Mouse (Mus musculus): Measurements from ENCODE around the gene Dusp8. TPM values are rescaled to one million over a fixed set of nuclear protein-coding genes. Genes with fewer than 3 reads are reported as not detected.
A peak's percentile ranks its signal among the peaks of the same experiment; 100 is the strongest.

Gene Dusp8
- polyA plus RNA-seq, 1 experiment = 33.3 TPM

DNA sequence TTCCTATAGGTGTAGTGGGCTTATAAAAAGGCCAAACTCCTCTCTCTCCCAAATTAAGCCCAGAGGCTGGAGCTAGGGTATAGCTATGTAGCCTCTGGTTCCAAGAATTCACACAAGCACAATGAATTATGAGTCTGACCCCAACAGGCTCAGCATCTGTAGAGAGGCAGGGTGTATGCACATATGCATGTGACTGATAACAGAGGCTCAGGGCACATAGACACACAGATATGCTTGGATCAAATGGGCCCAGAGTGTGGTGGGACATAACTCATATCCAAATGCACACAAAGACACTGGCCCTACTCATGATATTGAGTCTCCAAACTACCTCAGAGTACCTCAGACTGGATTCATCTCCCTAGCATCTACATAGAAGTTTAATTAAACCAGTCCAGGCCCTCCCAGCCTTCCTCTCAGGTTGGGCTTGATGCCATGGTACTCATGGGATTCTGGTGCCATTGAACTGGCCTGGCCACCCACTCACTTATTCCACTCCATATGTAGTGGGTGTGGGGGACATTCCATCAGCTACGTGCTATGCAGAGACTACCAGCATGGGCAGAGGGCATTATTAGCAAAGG lies 8.5 kb downstream of the Dusp8 start:
- no peak for TF ChIP-seq POLR2A (IDR thresholded peaks at IDR 0.05; ENCODE audit: borderline replicate concordance, extremely low read depth, low read depth, low read length)
- TF ChIP-seq CTCF (IDR thresholded peaks at IDR 0.05; ENCODE audit: insufficient read depth, low read length) = no peak
- 80% methylated on average over 1 of the region's 1 CpGs for WGBS
- Histone ChIP-seq H3K4me3 (replicated peaks; ENCODE audit: extremely low read depth, low read depth, low read length) (no peak overlapping the region), H3K4me1 (ENCODE audit: control insufficient read depth, insufficient read depth, low read length) (peaks cover 13% of the 10 kb centered on the region)
- DNase-seq = no peak

DNA sequence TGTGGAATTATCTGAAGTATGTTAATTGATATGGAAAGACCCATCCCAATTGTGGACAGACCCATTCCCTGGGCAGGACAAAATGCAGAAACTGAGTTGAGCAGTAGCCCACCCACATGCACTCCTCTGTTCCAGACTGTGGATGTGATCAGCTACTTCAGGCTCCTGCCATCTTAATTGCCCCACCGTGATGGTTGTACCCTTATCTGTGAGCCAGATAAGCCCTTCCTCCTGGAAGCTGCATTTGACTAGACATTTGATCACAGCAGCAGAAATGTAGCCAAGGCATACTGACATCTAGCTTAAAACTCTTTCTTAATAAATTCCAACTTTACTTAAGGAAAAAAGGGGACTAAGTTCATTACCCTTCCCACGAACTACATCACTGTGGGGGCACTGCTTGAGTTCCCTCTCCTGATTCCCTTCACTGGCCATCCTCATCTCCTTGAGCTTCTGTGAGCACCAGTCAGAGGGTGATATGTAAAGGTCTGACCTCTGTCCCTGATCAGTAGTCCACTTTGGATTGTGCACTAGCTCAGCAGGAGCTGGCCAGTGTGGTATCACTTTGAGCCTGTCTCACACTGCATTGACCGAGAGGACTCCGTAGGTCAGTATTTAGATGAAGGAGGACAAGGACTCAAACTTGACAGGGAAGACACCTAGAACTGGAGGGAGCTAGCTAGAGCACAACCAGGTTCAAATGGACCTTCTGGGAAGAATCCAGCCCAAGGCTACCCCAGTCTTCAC lies 9.3 kb downstream of the Dusp8 start:
- no peak for DNase-seq
- TF ChIP-seq POLR2A (IDR thresholded peaks at IDR 0.05; ENCODE audit: borderline replicate concordance, extremely low read depth, low read depth, low read length) (no peak), CTCF (IDR thresholded peaks at IDR 0.05; ENCODE audit: insufficient read depth, low read length) (no peak)
- Histone ChIP-seq H3K4me1 (ENCODE audit: control insufficient read depth, insufficient read depth, low read length) (peaks cover 13% of the 10 kb centered on the region), H3K4me3 (replicated peaks; ENCODE audit: extremely low read depth, low read depth, low read length) (no peak overlapping the region)
- WGBS = 86% methylated on average over 4 of the region's 4 CpGs

DNA sequence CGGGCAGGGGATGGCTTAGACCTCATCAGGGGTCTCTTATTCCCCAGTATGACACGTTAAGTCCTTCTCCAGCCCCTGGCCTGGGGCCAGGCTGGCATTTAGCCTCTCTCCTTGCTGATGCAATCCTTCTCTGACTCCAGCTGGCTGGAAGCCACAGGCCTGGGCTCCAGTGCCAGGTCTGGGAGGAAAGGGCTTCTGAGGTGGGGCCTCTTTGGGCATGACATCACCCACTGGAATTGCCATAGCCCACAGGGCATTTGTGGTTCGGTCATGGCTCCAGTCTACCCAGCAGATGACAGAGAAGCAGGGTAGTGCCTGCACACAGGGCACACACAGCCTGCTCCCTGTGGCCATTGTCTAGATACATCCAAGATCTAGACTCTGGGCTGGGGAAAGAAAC lies 10.8 kb downstream of the Dusp8 start:
- WGBS = 30% methylated on average over 3 of the region's 3 CpGs
- no peak overlapping the region for H3K4me3 ChIP-seq (replicated peaks; ENCODE audit: extremely low read depth, low read depth, low read length)
- DNase-seq = peak; percentile 88
- peaks cover 13% of the 10 kb centered on the region for H3K4me1 ChIP-seq (ENCODE audit: control insufficient read depth, insufficient read depth, low read length)
- TF ChIP-seq POLR2A (IDR thresholded peaks at IDR 0.05; ENCODE audit: borderline replicate concordance, extremely low read depth, low read depth, low read length) (no peak), CTCF (IDR thresholded peaks at IDR 0.05; ENCODE audit: insufficient read depth, low read length) (no peak)

DNA sequence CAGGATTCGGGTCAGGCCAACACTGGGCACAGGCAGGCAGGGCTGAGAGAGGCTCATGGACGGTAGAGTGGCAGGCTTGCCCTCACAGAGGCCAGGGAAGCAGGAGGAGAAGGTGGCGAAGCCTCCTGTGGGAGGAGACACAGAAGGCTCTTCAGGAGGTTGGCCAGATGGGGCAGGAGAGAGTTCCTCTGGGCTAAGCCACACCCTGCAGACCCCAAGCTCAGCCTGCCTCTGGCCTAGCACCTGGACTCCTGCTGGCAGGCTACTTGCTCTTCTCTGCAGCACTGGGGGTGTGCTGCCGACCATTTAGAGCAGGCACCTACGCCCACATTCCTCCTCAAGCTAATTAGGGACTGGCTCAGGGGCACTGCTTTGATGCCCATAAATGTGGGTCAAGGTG lies 11.2 kb downstream of the Dusp8 start:
- H3K4me3 ChIP-seq (replicated peaks; ENCODE audit: extremely low read depth, low read depth, low read length) = no peak overlapping the region
- 29% methylated on average over 5 of the region's 5 CpGs for WGBS
- DNase-seq = peak; percentile 36
- H3K4me1 ChIP-seq (ENCODE audit: control insufficient read depth, insufficient read depth, low read length) = peaks cover 13% of the 10 kb centered on the region
- no peak for TF ChIP-seq CTCF (IDR thresholded peaks at IDR 0.05; ENCODE audit: insufficient read depth, low read length)
- TF ChIP-seq POLR2A (IDR thresholded peaks at IDR 0.05; ENCODE audit: borderline replicate concordance, extremely low read depth, low read depth, low read length) = no peak

DNA sequence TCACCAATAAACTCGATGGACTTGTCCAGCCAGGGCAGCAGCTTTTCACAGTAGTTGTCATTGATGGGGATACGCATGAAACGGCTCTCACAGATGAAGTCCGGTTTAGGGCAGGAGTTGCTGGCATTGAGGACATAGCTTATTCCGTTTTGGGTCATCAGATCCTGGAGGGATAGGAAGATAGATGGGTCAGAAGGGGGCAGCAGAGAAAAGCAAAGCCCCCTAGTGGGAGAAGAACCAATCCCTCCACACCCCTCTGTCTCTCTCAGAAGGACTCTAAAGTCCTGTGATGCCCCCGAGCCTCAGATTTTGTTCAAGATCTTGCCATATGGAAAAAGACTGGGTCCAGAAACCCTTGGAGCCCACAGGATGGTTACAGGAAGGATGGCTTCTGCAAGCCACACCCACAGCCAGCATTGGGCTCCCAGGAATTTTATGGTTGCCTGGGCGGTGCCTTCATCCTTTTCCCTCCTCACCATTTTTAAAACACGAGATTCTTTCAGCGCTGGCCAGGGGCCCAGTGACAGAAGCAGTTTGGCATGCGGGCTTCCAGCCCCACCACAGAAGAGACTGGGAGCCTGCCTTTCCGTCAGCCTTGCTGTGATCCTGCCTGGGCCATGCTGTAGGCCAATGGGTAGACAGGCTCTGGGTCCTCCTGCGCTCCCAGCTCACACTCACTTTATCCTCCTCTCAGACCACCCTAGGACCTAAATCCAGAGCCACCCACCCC lies 11.9 kb downstream of the Dusp8 start:
- Histone ChIP-seq H3K4me3 (replicated peaks; ENCODE audit: extremely low read depth, low read depth, low read length) (no peak overlapping the region), H3K4me1 (ENCODE audit: control insufficient read depth, insufficient read depth, low read length) (peaks cover 13% of the 10 kb centered on the region)
- 31% methylated on average over 12 of the region's 12 CpGs for WGBS
- TF ChIP-seq POLR2A (IDR thresholded peaks at IDR 0.05; ENCODE audit: borderline replicate concordance, extremely low read depth, low read depth, low read length) (no peak), CTCF (IDR thresholded peaks at IDR 0.05; ENCODE audit: insufficient read depth, low read length) (no peak)
- DNase-seq = peak; percentile 66

DNA sequence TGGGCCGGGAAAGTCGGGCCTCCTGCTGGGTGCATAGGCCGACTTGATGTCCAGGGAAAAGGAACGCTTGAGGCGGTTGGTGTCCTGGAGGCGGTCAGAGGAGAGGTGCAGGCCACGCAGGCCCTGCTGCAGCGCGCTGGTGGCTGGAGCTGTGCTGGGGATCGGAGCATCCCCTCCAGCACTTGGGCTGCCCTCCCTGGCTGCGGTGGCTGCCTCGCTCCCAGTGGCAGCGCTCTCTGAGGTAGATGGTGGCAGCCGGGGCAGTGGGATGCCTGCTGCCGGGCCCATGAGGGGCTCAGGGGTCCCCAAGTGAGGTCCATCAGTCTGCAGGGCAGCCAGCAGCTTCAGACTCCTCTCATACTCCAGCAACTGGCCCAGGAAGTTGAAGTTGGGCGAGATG lies 13.0 kb downstream of the Dusp8 start:
- H3K4me3 ChIP-seq (replicated peaks; ENCODE audit: extremely low read depth, low read depth, low read length) = no peak overlapping the region
- no peak for TF ChIP-seq POLR2A (IDR thresholded peaks at IDR 0.05; ENCODE audit: borderline replicate concordance, extremely low read depth, low read depth, low read length)
- TF ChIP-seq CTCF (IDR thresholded peaks at IDR 0.05; ENCODE audit: insufficient read depth, low read length) = no peak
- DNase-seq = no peak
- H3K4me1 ChIP-seq (ENCODE audit: control insufficient read depth, insufficient read depth, low read length) = peaks cover 13% of the 10 kb centered on the region
- WGBS = 76% methylated on average over 16 of the region's 16 CpGs

DNA sequence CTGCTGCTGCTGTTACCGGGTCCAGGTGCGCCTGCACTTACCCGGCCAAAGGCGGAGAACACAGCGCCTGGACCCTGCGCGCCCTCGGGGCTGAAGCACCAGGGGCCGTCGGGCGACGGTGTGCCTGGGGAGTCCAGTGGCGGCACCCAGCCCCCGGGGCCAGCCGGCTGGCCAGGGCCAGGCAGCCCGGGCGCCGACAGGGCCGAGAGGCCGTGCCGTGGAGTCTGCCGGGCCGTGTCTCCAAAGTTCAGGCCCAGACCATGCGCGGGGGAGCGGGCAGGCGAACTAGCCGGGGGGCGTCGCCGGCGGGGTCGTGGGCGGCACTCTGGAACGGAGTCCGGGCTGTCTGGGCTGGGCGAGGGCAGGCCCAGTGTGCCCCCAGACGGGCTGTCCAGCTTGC lies 13.5 kb downstream of the Dusp8 start:
- peaks cover 13% of the 10 kb centered on the region for H3K4me1 ChIP-seq (ENCODE audit: control insufficient read depth, insufficient read depth, low read length)
- TF ChIP-seq POLR2A (IDR thresholded peaks at IDR 0.05; ENCODE audit: borderline replicate concordance, extremely low read depth, low read depth, low read length) (no peak), CTCF (IDR thresholded peaks at IDR 0.05; ENCODE audit: insufficient read depth, low read length) (no peak)
- DNase-seq = no peak
- 62% methylated on average over 38 of the region's 38 CpGs for WGBS
- no peak overlapping the region for H3K4me3 ChIP-seq (replicated peaks; ENCODE audit: extremely low read depth, low read depth, low read length)

DNA sequence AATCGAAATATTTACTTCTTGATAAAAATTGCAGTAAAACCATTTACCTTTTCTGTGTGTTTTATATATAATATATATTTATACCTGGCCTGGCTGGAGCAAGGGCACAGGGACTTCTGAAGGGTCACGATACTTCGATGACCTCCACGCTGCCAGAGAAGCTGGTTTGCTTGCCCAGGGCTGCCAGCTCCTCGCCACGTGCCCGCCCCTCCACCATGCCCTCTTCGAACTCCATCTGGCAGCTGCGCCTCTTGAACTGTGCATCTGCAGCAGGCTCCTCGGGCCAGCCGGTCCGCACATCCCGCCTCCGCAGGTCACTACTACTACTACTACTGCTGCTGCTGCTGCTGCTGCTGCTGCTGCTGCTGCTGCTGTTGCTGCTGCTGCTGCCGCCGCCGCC lies 13.9 kb downstream of the Dusp8 start:
- no peak overlapping the region for H3K4me3 ChIP-seq (replicated peaks; ENCODE audit: extremely low read depth, low read depth, low read length)
- H3K4me1 ChIP-seq (ENCODE audit: control insufficient read depth, insufficient read depth, low read length) = peaks cover 13% of the 10 kb centered on the region
- no peak for DNase-seq
- TF ChIP-seq CTCF (IDR thresholded peaks at IDR 0.05; ENCODE audit: insufficient read depth, low read length) = no peak
- TF ChIP-seq POLR2A (IDR thresholded peaks at IDR 0.05; ENCODE audit: borderline replicate concordance, extremely low read depth, low read depth, low read length) = no peak
- WGBS = 73% methylated on average over 17 of the region's 17 CpGs

DNA sequence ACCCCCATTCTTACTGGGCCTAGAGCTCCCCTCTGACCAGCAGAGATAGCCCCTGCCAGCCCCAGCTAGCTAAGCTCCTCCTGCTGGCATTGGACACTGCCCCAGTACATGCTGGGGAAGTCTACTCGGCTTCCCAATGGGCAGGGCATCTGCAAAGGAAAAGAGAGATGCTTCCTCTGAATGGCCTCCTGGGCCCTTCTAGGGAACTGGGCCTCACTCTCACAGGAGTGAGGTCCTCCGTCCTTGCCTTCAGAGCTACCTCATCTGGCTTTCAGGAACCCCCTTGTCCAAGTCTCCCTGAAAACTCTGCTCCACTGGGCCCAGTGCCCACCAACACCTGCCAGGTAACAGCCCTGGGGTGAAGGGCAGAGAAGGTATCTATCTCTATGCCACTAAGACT lies 14.8 kb downstream of the Dusp8 start:
- TF ChIP-seq CTCF (IDR thresholded peaks at IDR 0.05; ENCODE audit: insufficient read depth, low read length) = no peak
- no peak for TF ChIP-seq POLR2A (IDR thresholded peaks at IDR 0.05; ENCODE audit: borderline replicate concordance, extremely low read depth, low read depth, low read length)

More for the DNA sequence above, 14.8 kb downstream of the Dusp8 start:
- H3K4me3 ChIP-seq (replicated peaks; ENCODE audit: extremely low read depth, low read depth, low read length) = no peak overlapping the region
- WGBS = 54% methylated on average over 2 of the region's 2 CpGs
- DNase-seq = no peak
- H3K4me1 ChIP-seq (ENCODE audit: control insufficient read depth, insufficient read depth, low read length) = peaks cover 13% of the 10 kb centered on the region
